Comparison of ENCODE assay signal across 8 mouse cellular contexts in genomic region chr2:178175286-178175931, GRCm38 (mm10). TPM values are rescaled to one million over a fixed set of nuclear protein-coding genes. Genes with fewer than 3 reads are reported as not detected.
A peak's percentile ranks its signal among the peaks of the same experiment; 100 is the strongest.
DNase-seq lines count a peak whose midpoint lies in the region; ATAC-seq and TF ChIP-seq lines count a peak whose summit lies in the region.

No protein-coding gene starts in this region.

- H3K27me3 ChIP-seq in intestine, embryonic 15.5 days (replicated peaks) = no peaks in the 10 kb centered on the region
- no peaks in the 10 kb centered on the region for H3K27me3 ChIP-seq in intestine, embryonic 16.5 days (replicated peaks; ENCODE audit: control insufficient read depth, insufficient read depth, low read length)
- H3K27me3 ChIP-seq in hindbrain, embryonic 14.5 days (ENCODE audit: control insufficient read depth, insufficient read depth, low read length) = no peaks in the 10 kb centered on the region
- H3K27me3 ChIP-seq in neural tube, embryonic 13.5 days = no peaks in the 10 kb centered on the region

- TF ChIP-seq CTCF in cortical plate, adult 2 months (IDR thresholded peaks at IDR 0.05; ENCODE audit: extremely low read depth, insufficient read depth, low read length) = no peak

- H3K36me3 ChIP-seq in intestine, embryonic 15.5 days = no peaks in the 10 kb centered on the region
- no peaks in the 10 kb centered on the region for H3K36me3 ChIP-seq in intestine, embryonic 16.5 days (ENCODE audit: control insufficient read depth, insufficient read depth, low read length)
- no peaks in the 10 kb centered on the region for H3K36me3 ChIP-seq in hindbrain, embryonic 14.5 days (replicated peaks; ENCODE audit: control insufficient read depth, insufficient read depth)
- no peaks in the 10 kb centered on the region for H3K36me3 ChIP-seq in neural tube, embryonic 13.5 days

- no peaks in the 10 kb centered on the region for H3K4me1 ChIP-seq in intestine, embryonic 15.5 days (replicated peaks)
- no peaks in the 10 kb centered on the region for H3K4me1 ChIP-seq in intestine, embryonic 16.5 days (ENCODE audit: control insufficient read depth, insufficient read depth, low read length)
- peaks cover 8% of the 10 kb centered on the region for H3K4me1 ChIP-seq in cortical plate, adult 2 months (ENCODE audit: control insufficient read depth, insufficient read depth, low read length)
- peaks cover 16% of the 10 kb centered on the region for H3K4me1 ChIP-seq in hindbrain, embryonic 14.5 days (replicated peaks; ENCODE audit: control insufficient read depth, insufficient read depth, low read length)
- peaks cover 39% of the 10 kb centered on the region for H3K4me1 ChIP-seq in neural tube, embryonic 13.5 days (replicated peaks)

- DNase-seq in hindbrain, embryonic 14.5 days (ENCODE audit: low spot score) = peak; percentile 77
- DNase-seq in ovary, postnatal 14 days (ENCODE audit: low spot score) = no peak
- no peak for DNase-seq in lung, postnatal 4 days
- no peak for DNase-seq in cerebellum, adult 11 months

- peak; percentile 61; the same call in 1 of the 2 replicates for TF ChIP-seq POLR2A in cortical plate, adult 2 months (IDR thresholded peaks at IDR 0.05; ENCODE audit: extremely low read depth, insufficient read depth, low read length)

- H3K27ac ChIP-seq in intestine, embryonic 15.5 days = no peak overlapping the region
- H3K27ac ChIP-seq in intestine, embryonic 16.5 days (ENCODE audit: low read length) = no peak overlapping the region
- H3K27ac ChIP-seq in cortical plate, adult 2 months (ENCODE audit: insufficient read depth, low read length) = peak overlapping the region; percentile 91
- peak overlapping the region; percentile 80 for H3K27ac ChIP-seq in hindbrain, embryonic 14.5 days
- peak overlapping the region; percentile 79 for H3K27ac ChIP-seq in neural tube, embryonic 13.5 days (replicated peaks)

- H3K9me3 ChIP-seq in intestine, embryonic 15.5 days = no peaks in the 10 kb centered on the region
- no peaks in the 10 kb centered on the region for H3K9me3 ChIP-seq in intestine, embryonic 16.5 days (ENCODE audit: control insufficient read depth, low read length)
- H3K9me3 ChIP-seq in hindbrain, embryonic 14.5 days (ENCODE audit: control insufficient read depth, low read length) = no peaks in the 10 kb centered on the region
- no peaks in the 10 kb centered on the region for H3K9me3 ChIP-seq in neural tube, embryonic 13.5 days

- H3K4me2 ChIP-seq in intestine, embryonic 15.5 days (replicated peaks) = peak overlapping the region; percentile 31; the same call in 1 of the 2 replicates
- no peak overlapping the region for H3K4me2 ChIP-seq in intestine, embryonic 16.5 days (ENCODE audit: low read depth, low read length)
- H3K4me2 ChIP-seq in hindbrain, embryonic 14.5 days (replicated peaks) = peak overlapping the region; percentile 56
- peak overlapping the region; percentile 50 for H3K4me2 ChIP-seq in neural tube, embryonic 13.5 days

- no peak overlapping the region for H3K4me3 ChIP-seq in intestine, embryonic 15.5 days (replicated peaks)
- H3K4me3 ChIP-seq in intestine, embryonic 16.5 days (ENCODE audit: low read length) = no peak overlapping the region
- peak overlapping the region; percentile 30 for H3K4me3 ChIP-seq in cortical plate, adult 2 months (ENCODE audit: insufficient read depth, low read length)
- H3K4me3 ChIP-seq in hindbrain, embryonic 14.5 days (replicated peaks; ENCODE audit: low read length) = peak overlapping the region; percentile 23
- H3K4me3 ChIP-seq in neural tube, embryonic 13.5 days = peak overlapping the region; percentile 22

- WGBS in intestine, embryonic 15.5 days = 38% methylated on average over 16 of the region's 16 CpGs
- WGBS in intestine, embryonic 16.5 days = 34% methylated on average over 16 of the region's 16 CpGs
- WGBS in hindbrain, embryonic 14.5 days = 19% methylated on average over 16 of the region's 16 CpGs
- 38% methylated on average over 16 of the region's 16 CpGs for WGBS in neural tube, embryonic 13.5 days

- peak; percentile 39; the same call in 1 of the 2 replicates for ATAC-seq in intestine, embryonic 15.5 days
- no peak for ATAC-seq in intestine, embryonic 16.5 days
- ATAC-seq in hindbrain, embryonic 14.5 days (ENCODE audit: low FRiP score) = peak; percentile 81
- ATAC-seq in neural tube, embryonic 13.5 days (ENCODE audit: low read depth) = peak; percentile 82

- no peak overlapping the region for H3K9ac ChIP-seq in intestine, embryonic 15.5 days
- no peak overlapping the region for H3K9ac ChIP-seq in intestine, embryonic 16.5 days (ENCODE audit: low read depth, low read length)
- H3K9ac ChIP-seq in hindbrain, embryonic 14.5 days = peak overlapping the region; percentile 66
- peak overlapping the region; percentile 57 for H3K9ac ChIP-seq in neural tube, embryonic 13.5 days

RNA-seq across cellular contexts. Expression of gene Phactr3, which starts 56.6 kb away (rescaled TPM):
- polyA plus RNA-seq in intestine, embryonic 15.5 days (2015; fragmentation: Nextera tagmentation; extraction: Ambion mirVana) = 2.0 and 3.4 TPM in 2 replicates
- 1.3 and 2.2 TPM in 2 replicates for polyA plus RNA-seq in intestine, embryonic 16.5 days (2015; fragmentation: Nextera tagmentation; extraction: Ambion mirVana)
- 135 and 136 TPM in 2 replicates for polyA plus RNA-seq in cortical plate, adult 2 months (2012; rRNA removed)
- polyA plus RNA-seq in hindbrain, embryonic 14.5 days (2014; fragmentation: Nextera tagmentation; extraction: Ambion mirVana) = 56.9 and 64.2 TPM in 2 replicates
- 40.4 and 41.2 TPM in 2 replicates for polyA plus RNA-seq in neural tube, embryonic 13.5 days (2015; fragmentation: Nextera tagmentation; extraction: Ambion mirVana)

Comparison
In these comparisons a context has a peak if more than half of its experiments do, and no peak if none do; other contexts are left out.
1. H3K27ac ChIP-seq: peak in cortical plate, adult 2 months (single experiment), hindbrain, embryonic 14.5 days (single experiment) and neural tube, embryonic 13.5 days (single experiment); none in intestine, embryonic 15.5 days (single experiment) and intestine, embryonic 16.5 days (single experiment).
2. H3K4me3 ChIP-seq: peak in cortical plate, adult 2 months (single experiment), hindbrain, embryonic 14.5 days (single experiment) and neural tube, embryonic 13.5 days (single experiment); none in intestine, embryonic 15.5 days (single experiment) and intestine, embryonic 16.5 days (single experiment).
3. H3K9ac ChIP-seq: peak in hindbrain, embryonic 14.5 days (single experiment) and neural tube, embryonic 13.5 days (single experiment); none in intestine, embryonic 15.5 days (single experiment) and intestine, embryonic 16.5 days (single experiment).